Mouse (Mus musculus): ENCODE data around the gene Set. TPM values are rescaled to one million over a fixed set of nuclear protein-coding genes. Genes with fewer than 3 reads are reported as not detected.

Gene Set
- polyA plus RNA-seq, 2 experiments = 159 to 179 TPM

- Histone ChIP-seq H3K9ac (replicated peaks) (peak overlapping the region; percentile 87), H3K4me1 (replicated peaks; ENCODE audit: control insufficient read depth in 2 of 2, insufficient read depth in 2 of 2, low read length in 1 of 2) (peaks cover 24 to 27% of the 10 kb centered on the region in 2 experiments), H3K36me3 (replicated peaks; ENCODE audit: control insufficient read depth, insufficient read depth, low read depth) (peaks cover 9% of the 10 kb centered on the region), H3K9me3 (ENCODE audit: control insufficient read depth, low read length) (no peaks in the 10 kb centered on the region), H3K4me2 (ENCODE audit: low read depth) (peak overlapping the region; percentile 98), H3K27ac (peak overlapping the region; percentile 65), H3K4me3 (ENCODE audit: insufficient read depth in 1 of 2, low read depth in 2 of 2, low read length in 2 of 2) (peak overlapping the region; percentile 79 to 85), H3K27me3 (ENCODE audit: control insufficient read depth, insufficient read depth, low read length) (no peaks in the 10 kb centered on the region)
- DNase-seq (ENCODE audit: low read depth in 3 of 3, low spot score in 3 of 3) (no peak), ATAC-seq (ENCODE audit: insufficient read depth) (no peak)
- 2% methylated on average over 2 of the region's 3 CpGs for WGBS (ENCODE audit: insufficient replicate concordance)
- TF ChIP-seq EP300 (IDR thresholded peaks at IDR 0.05; ENCODE audit: low read depth) (no peak), CTCF (IDR thresholded peaks at IDR 0.05; ENCODE audit: low read depth) (no peak)
Measured at GRCm38 (mm10) chr2:30063791-30064190, 6.6 kb downstream of the Set start.

GRCm38 (mm10) chr2:30064298-30064697 lies 7.1 kb downstream of the Set start:
- Histone ChIP-seq H3K9ac (replicated peaks) (peak overlapping the region; percentile 7), H3K36me3 (replicated peaks; ENCODE audit: control insufficient read depth, insufficient read depth, low read depth) (peaks cover 13% of the 10 kb centered on the region), H3K4me3 (ENCODE audit: insufficient read depth in 1 of 2, low read depth in 2 of 2, low read length in 2 of 2) (peak overlapping the region in 1 of 2 experiments; percentile 79; a peak in 2 of 4 replicates), H3K4me1 (replicated peaks; ENCODE audit: control insufficient read depth in 2 of 2, insufficient read depth in 2 of 2, low read length in 1 of 2) (peaks cover 24 to 27% of the 10 kb centered on the region in 2 experiments), H3K4me2 (ENCODE audit: low read depth) (peak overlapping the region; percentile 98), H3K9me3 (ENCODE audit: control insufficient read depth, low read length) (no peaks in the 10 kb centered on the region), H3K27me3 (ENCODE audit: control insufficient read depth, insufficient read depth, low read length) (no peaks in the 10 kb centered on the region), H3K27ac (peak overlapping the region; percentile 6)
- no peak for TF ChIP-seq EP300 (IDR thresholded peaks at IDR 0.05; ENCODE audit: low read depth)
- TF ChIP-seq CTCF (IDR thresholded peaks at IDR 0.05; ENCODE audit: low read depth) = no peak
- 5% methylated on average over 3 of the region's 3 CpGs for WGBS (ENCODE audit: insufficient replicate concordance)
- ATAC-seq (ENCODE audit: insufficient read depth) (no peak), DNase-seq (ENCODE audit: low read depth in 3 of 3, low spot score in 3 of 3) (no peak)

- H3K9me3 ChIP-seq (ENCODE audit: control insufficient read depth, low read length) = no peaks in the 10 kb centered on the region
- H3K27me3 ChIP-seq (ENCODE audit: control insufficient read depth, insufficient read depth, low read length) = no peaks in the 10 kb centered on the region
- peaks cover 23 to 27% of the 10 kb centered on the region in 2 experiments for H3K4me1 ChIP-seq (replicated peaks; ENCODE audit: control insufficient read depth in 2 of 2, insufficient read depth in 2 of 2, low read length in 1 of 2)
- ATAC-seq (ENCODE audit: insufficient read depth) (peak; percentile 90), DNase-seq (ENCODE audit: low read depth in 3 of 3, low spot score in 3 of 3) (peak; percentile 83 to 89 (median 87))
- H3K36me3 ChIP-seq (replicated peaks; ENCODE audit: control insufficient read depth, insufficient read depth, low read depth) = peaks cover 28% of the 10 kb centered on the region
- H3K9ac ChIP-seq (replicated peaks) = peak overlapping the region; percentile 94
- WGBS (ENCODE audit: insufficient replicate concordance) = under 1% methylated on average over 67 of the region's 101 CpGs
- H3K4me2 ChIP-seq (ENCODE audit: low read depth) = peak overlapping the region; percentile 97
- TF ChIP-seq EP300 (IDR thresholded peaks at IDR 0.05; ENCODE audit: low read depth) (no peak), CTCF (IDR thresholded peaks at IDR 0.05; ENCODE audit: low read depth) (no peak)
- peak overlapping the region; percentile 85 for H3K27ac ChIP-seq
- H3K4me3 ChIP-seq (ENCODE audit: insufficient read depth in 1 of 2, low read depth in 2 of 2, low read length in 2 of 2) = peak overlapping the region; percentile 93 to 100
Measured at GRCm38 (mm10) chr2:30066046-30066901, 9.1 kb downstream of the Set start.

- H3K4me3 ChIP-seq (ENCODE audit: insufficient read depth in 1 of 2, low read depth in 2 of 2, low read length in 2 of 2) = peak overlapping the region; percentile 93 to 100
- TF ChIP-seq EP300 (IDR thresholded peaks at IDR 0.05; ENCODE audit: low read depth) (no peak), CTCF (IDR thresholded peaks at IDR 0.05; ENCODE audit: low read depth) (no peak)
- H3K27me3 ChIP-seq (ENCODE audit: control insufficient read depth, insufficient read depth, low read length) = no peaks in the 10 kb centered on the region
- WGBS (ENCODE audit: insufficient replicate concordance) = under 1% methylated on average over 62 of the region's 69 CpGs
- H3K4me1 ChIP-seq (replicated peaks; ENCODE audit: control insufficient read depth in 2 of 2, insufficient read depth in 2 of 2, low read length in 1 of 2) = peaks cover 20 to 27% of the 10 kb centered on the region in 2 experiments
- DNase-seq (ENCODE audit: low read depth in 3 of 3, low spot score in 3 of 3) (no peak), ATAC-seq (ENCODE audit: insufficient read depth) (peak; percentile 0; the same call in 1 of the 2 replicates)
- H3K9ac ChIP-seq (replicated peaks) = peak overlapping the region; percentile 94
- peaks cover 28% of the 10 kb centered on the region for H3K36me3 ChIP-seq (replicated peaks; ENCODE audit: control insufficient read depth, insufficient read depth, low read depth)
- H3K9me3 ChIP-seq (ENCODE audit: control insufficient read depth, low read length) = no peaks in the 10 kb centered on the region
- H3K4me2 ChIP-seq (ENCODE audit: low read depth) = peak overlapping the region; percentile 97
- H3K27ac ChIP-seq = peak overlapping the region; percentile 85
Measured at GRCm38 (mm10) chr2:30067031-30067888, 10.1 kb downstream of the Set start.
